Mouse (Mus musculus): Measurements from ENCODE around the gene Creb3l1.

Creb3l1 gene

GRCm38 (mm10) chr2:92030554-92030953 is 6.3 kb upstream of the Creb3l1 start:
- DNase-seq (ENCODE audit: low spot score in 2 of 2), result no peak

- DNase-seq (ENCODE audit: low spot score in 2 of 2), result no peak
Measured at GRCm38 (mm10) chr2:92029387-92030133, 5.3 kb upstream of the Creb3l1 start.

- DNase-seq (ENCODE audit: low spot score in 2 of 2), result no peak
Measured at GRCm38 (mm10) chr2:92027811-92028590, 3.7 kb upstream of the Creb3l1 start.

- DNase-seq (ENCODE audit: low spot score in 2 of 2), result no peak
Measured at GRCm38 (mm10) chr2:92025966-92026365, 1.7 kb upstream of the Creb3l1 start.

GRCm38 (mm10) chr2:92025202-92025601 is 900 bp upstream of the Creb3l1 start:
- DNase-seq (ENCODE audit: low spot score in 2 of 2), result no peak

GRCm38 (mm10) chr2:92023362-92024273 is 684 bp downstream of the Creb3l1 start:
- peak in 1 of 2 experiments; percentile 35 for DNase-seq (ENCODE audit: low spot score in 2 of 2)

- DNase-seq (ENCODE audit: low spot score in 2 of 2), result no peak
Measured at GRCm38 (mm10) chr2:92020676-92021265, 3.5 kb downstream of the Creb3l1 start.

- no peak for DNase-seq (ENCODE audit: low spot score in 2 of 2)
Measured at GRCm38 (mm10) chr2:92017440-92017839, 6.9 kb downstream of the Creb3l1 start.

- no peak for DNase-seq (ENCODE audit: low spot score in 2 of 2)
Measured at GRCm38 (mm10) chr2:92016981-92017380, 7.3 kb downstream of the Creb3l1 start.

GRCm38 (mm10) chr2:92014891-92015290 is 9.4 kb downstream of the Creb3l1 start:
- DNase-seq (ENCODE audit: low spot score in 2 of 2), result no peak

- DNase-seq (ENCODE audit: low spot score in 2 of 2), result no peak
Measured at GRCm38 (mm10) chr2:92014248-92014647, 10.1 kb downstream of the Creb3l1 start.

GRCm38 (mm10) chr2:92012768-92013445 is 11.4 kb downstream of the Creb3l1 start:
- no peak for DNase-seq (ENCODE audit: low spot score in 2 of 2)

GRCm38 (mm10) chr2:92011424-92012353 is 12.6 kb downstream of the Creb3l1 start:
- DNase-seq (ENCODE audit: low spot score in 2 of 2), result no peak

GRCm38 (mm10) chr2:92008623-92009404 is 15.5 kb downstream of the Creb3l1 start:
- no peak for DNase-seq (ENCODE audit: low spot score in 2 of 2)

GRCm38 (mm10) chr2:92007933-92008622 is 16.2 kb downstream of the Creb3l1 start:
- DNase-seq (ENCODE audit: low spot score in 2 of 2), result peak; percentile 93

GRCm38 (mm10) chr2:92006983-92007921 is 17.1 kb downstream of the Creb3l1 start:
- no peak for DNase-seq (ENCODE audit: low spot score in 2 of 2)

GRCm38 (mm10) chr2:92006491-92006890 is 17.8 kb downstream of the Creb3l1 start:
- DNase-seq (ENCODE audit: low spot score in 2 of 2), result no peak

Data from thymus, postnatal 10 days (tissue).